Mouse (Mus musculus) bone marrow macrophage, adult 2 months (primary cell): Measurements from ENCODE around the gene Gm13103. TPM values are rescaled to one million over a fixed set of nuclear protein-coding genes. Genes with fewer than 3 reads are reported as not detected.
"Not testable (repeated sequence)": the region's sequence is repeated elsewhere in the genome, so short reads cannot be mapped to it uniquely, and the experiment has no call there.

Experiments
- H3K27ac ChIP-seq: 2 replicates; pipeline ENCODE4 v1.5.1; 2012; ENCODE audit warnings: low read depth, low read length; ENCODE audit not compliant: insufficient read depth
- H3K4me1 ChIP-seq: 2 replicates; pipeline ENCODE4 v1.6.1; 2012; ENCODE audit warnings: low read length; ENCODE audit not compliant: control insufficient read depth, insufficient read depth
- H3K4me3 ChIP-seq: 2 replicates; pipeline ENCODE4 v1.5.1; 2012; ENCODE audit warnings: mild to moderate bottlenecking, low read length, moderate library complexity; ENCODE audit not compliant: insufficient read depth
- CTCF ChIP-seq: IDR thresholded peaks from 2 replicates; pipeline ENCODE4 v1.5.1; 2012; ENCODE audit warnings: low read depth, mild to moderate bottlenecking, low read length, moderate library complexity
- POLR2A ChIP-seq: IDR thresholded peaks from 2 replicates; pipeline ENCODE4 v1.6.1; 2012; ENCODE audit warnings: mild to moderate bottlenecking, low read depth, low read length, borderline replicate concordance
- polyA plus RNA-seq: library from polyadenylated mRNA; stranded (reverse); fragments of >200 nt; gene quantifications from 2 replicates; pipeline ENCODE4 v1.2.4, GENCODE M21; 2012; ENCODE audit not compliant: missing spikeins, insufficient read depth, insufficient read length

Gm13103 gene
- 1.0 TPM in 1 of 2 replicates, not detected in the other for polyA plus RNA-seq

DNA sequence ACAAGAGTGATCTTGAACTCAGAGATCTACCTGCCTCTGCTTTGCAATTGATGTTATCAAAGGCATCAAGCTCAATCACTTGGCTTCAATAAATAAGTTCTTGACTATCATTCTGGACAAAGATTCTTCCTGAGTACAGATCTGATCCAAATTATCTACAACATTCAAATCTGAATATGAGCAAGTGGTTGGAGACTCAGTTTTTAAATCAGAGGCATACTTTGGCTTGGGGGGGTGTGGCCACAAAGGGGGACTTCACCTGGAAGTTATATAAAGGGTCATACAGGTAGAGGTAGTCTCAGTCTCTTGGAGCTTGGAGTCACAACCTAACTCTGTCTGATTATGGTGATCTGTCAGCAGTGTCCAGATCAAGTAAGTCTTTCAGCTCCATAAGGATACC lies at the start of gene Gm13103:
TSS of gene Gm13103 (plus strand) at position 301 of the 400 bp plus-strand sequence.
- H3K4me3 ChIP-seq, H3K27ac ChIP-seq: not testable (repeated sequence)

DNA sequence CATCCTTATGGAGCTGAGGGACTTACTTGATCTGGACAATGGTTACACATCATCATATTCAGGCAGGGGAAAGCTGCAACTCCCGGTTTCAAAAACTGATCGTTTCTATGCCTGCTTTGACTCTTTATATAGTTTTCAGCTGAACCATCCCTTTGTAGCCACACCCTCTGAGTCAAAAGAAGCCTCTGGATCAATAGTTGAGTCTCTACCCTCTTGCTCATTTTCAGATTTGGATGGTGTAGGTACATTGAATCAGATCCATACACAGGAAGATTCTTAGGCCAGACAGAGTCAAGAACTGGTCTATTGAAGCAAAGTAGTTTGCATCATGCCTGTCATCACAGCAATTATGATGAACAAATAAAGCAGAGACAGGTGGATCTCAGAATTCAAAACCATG lies 30.3 kb upstream of the Gm13103 start, which contains the start of gene Gm13084:
TSS of gene Gm13084 (minus strand) at position 101 of the 400 bp plus-strand sequence.
- TF ChIP-seq CTCF = no peak
- no peak for TF ChIP-seq POLR2A
- no peak within 1 kb of the TSS for H3K4me3 ChIP-seq
- H3K27ac ChIP-seq = no peak within 1 kb of the TSS
- H3K4me1 ChIP-seq = no peaks in the 10 kb centered on the region

More for the DNA sequence above, at the start of gene Gm13103:
- not testable (repeated sequence) for H3K4me1 ChIP-seq

DNA sequence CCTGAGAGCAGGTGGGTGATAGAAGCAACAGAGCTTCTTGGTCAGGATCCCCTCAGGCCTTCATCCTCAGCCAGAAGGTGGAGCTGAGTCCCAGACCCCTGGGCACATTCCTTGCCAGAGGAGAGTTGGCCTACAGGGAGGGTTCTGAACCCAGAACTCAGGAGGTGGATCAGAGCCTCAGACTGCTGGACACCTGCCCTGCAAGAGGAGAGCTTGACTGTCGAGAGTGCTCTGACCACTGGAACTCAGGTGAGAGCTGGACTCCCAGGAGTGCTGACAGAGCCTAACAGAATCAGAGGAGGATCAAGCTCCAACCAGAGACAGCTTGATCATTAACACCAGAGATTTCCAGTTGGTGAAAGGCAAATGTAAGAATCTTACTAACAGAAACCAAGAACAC lies 36.1 kb downstream of the Gm13103 start:
- H3K27ac ChIP-seq, H3K4me3 ChIP-seq, H3K4me1 ChIP-seq: not testable (repeated sequence)

DNA sequence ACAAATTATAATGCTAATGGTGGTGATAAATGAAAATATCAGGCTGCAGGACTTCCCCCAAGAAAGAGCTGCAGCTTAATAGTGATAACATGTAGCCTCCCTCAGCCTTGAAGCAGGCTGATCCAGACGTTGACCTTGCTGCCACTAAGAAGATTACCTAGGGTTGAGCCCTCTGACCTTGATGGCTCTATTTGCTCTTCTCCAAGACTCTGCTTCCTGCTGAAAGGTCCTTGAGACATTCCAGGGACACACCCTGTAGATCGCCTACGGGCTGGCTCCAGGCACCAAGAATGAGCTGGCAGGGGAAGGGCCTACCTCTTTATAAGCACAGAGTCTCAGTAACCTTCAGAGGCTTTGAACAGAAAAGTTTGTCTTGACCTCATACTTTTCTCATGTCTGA lies 48.1 kb downstream of the Gm13103 start:
- H3K27ac ChIP-seq, H3K4me3 ChIP-seq, H3K4me1 ChIP-seq: not testable (repeated sequence)

DNA sequence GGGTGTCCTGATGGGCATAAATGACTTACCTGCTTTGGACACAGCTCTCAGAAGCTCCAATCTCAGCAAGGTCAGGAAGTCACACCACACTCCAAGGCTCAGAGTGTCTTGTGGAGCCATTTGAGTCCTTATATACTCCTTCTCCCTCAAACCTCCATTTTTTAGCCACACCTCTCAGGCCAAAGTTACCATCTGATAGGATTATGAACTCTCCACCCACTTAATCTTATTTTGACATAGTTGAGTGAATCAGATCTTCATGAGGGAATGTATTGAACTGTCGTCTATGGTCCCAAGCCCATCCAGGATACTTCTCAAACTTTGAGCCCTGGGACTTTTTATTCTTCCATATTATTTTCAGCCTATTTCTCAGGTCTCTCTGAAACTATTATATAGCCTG lies 54.0 kb downstream of the Gm13103 start, which contains the start of gene Pramef6:
TSS of gene Pramef6 (minus strand) at position 101 of the 400 bp plus-strand sequence.
- not testable (repeated sequence) for H3K4me3 ChIP-seq, H3K27ac ChIP-seq, H3K4me1 ChIP-seq

Other genes with a start within 250 kb of the Gm13103 start
- gene Gm13083, start 231.5 kb upstream of the Gm13103 start, polyA plus RNA-seq = not detected in 2 replicates
- not detected in 2 replicates for gene Gm13088, start 189.3 kb upstream of the Gm13103 start, polyA plus RNA-seq
- gene Gm13089, start 143.8 kb upstream of the Gm13103 start, polyA plus RNA-seq = not detected in 2 replicates
- gene Gm13078, start 127.0 kb upstream of the Gm13103 start, polyA plus RNA-seq = not detected in 2 replicates
- not detected in 2 replicates for gene Gm13023, start 57.1 kb upstream of the Gm13103 start, polyA plus RNA-seq
- gene Gm13084, start 30.4 kb upstream of the Gm13103 start, polyA plus RNA-seq = not detected in 2 replicates
- gene Pramef6, start 53.9 kb downstream of the Gm13103 start, polyA plus RNA-seq = not detected in 2 replicates
- not detected in 2 replicates for gene Pramef25, start 104.5 kb downstream of the Gm13103 start, polyA plus RNA-seq
- not detected in 2 replicates for gene Gm13101, start 120.5 kb downstream of the Gm13103 start, polyA plus RNA-seq
- gene Pramef17, start 147.9 kb downstream of the Gm13103 start, polyA plus RNA-seq = not detected in 2 replicates
- gene Pramel4, start 212.6 kb downstream of the Gm13103 start, polyA plus RNA-seq = not detected in 2 replicates